20 mouse cellular contexts compared by ENCODE assay signal in genomic region chr13:56329769-56330168, GRCm38 (mm10). TPM values are rescaled to one million over a fixed set of nuclear protein-coding genes. Genes with fewer than 3 reads are reported as not detected.
DNase-seq lines count a peak whose midpoint lies in the region; ATAC-seq lines count a peak whose summit lies in the region.
"Had no signal": no experiment of that assay in that cellular context is flagged by ENCODE, and none has a peak within 500 bp of the region (broad histone marks: within the 10 kb centered on the region; RNA-seq: fewer than 3 reads in every experiment).

No protein-coding gene starts in this region.

- H3K4me2 ChIP-seq in embryonic facial prominence, embryonic 13.5 days = no peak overlapping the region
- H3K4me2 ChIP-seq in midbrain, embryonic 15.5 days = no peak overlapping the region
- H3K4me2 ChIP-seq: heart, embryonic 13.5 days; liver, embryonic 13.5 days had no signal

- no peak overlapping the region for H3K9ac ChIP-seq in embryonic facial prominence, embryonic 13.5 days
- no peak overlapping the region for H3K9ac ChIP-seq in midbrain, embryonic 15.5 days
- H3K9ac ChIP-seq: heart, embryonic 13.5 days; liver, embryonic 13.5 days had no signal

- H3K36me3 ChIP-seq in embryonic facial prominence, embryonic 13.5 days = no peaks in the 10 kb centered on the region
- no peaks in the 10 kb centered on the region for H3K36me3 ChIP-seq in midbrain, embryonic 15.5 days (replicated peaks)
- H3K36me3 ChIP-seq: heart, embryonic 13.5 days; liver, embryonic 13.5 days had no signal

- peak; percentile 79 to 89 for DNase-seq in cerebellum, postnatal 10 days
- no peak for DNase-seq in cerebellum, postnatal 36 days
- peak; percentile 24 to 30 for DNase-seq in layer of hippocampus, postnatal 10 days (ENCODE audit: low spot score in 2 of 2)
- no peak for DNase-seq in layer of hippocampus, postnatal 36 days
- DNase-seq in gastrocnemius, adult 8-10 months (ENCODE audit: low spot score in 2 of 2) = no peak
- DNase-seq in spleen, postnatal 36 days (ENCODE audit: low spot score in 2 of 2) = no peak
- DNase-seq: adrenal gland, postnatal 10 days; cerebellum, adult 8-10 months; heart, postnatal 4 days; kidney, adult 18-20 months; kidney, postnatal 25 days; layer of hippocampus, adult 9-11 months; liver, embryonic 13.5 days; right cerebral cortex, postnatal 4 days; thymus, adult 18-20 months had no signal

- ATAC-seq in embryonic facial prominence, embryonic 13.5 days (ENCODE audit: insufficient number of reproducible peaks, insufficient read depth, low FRiP score, low TSS enrichment, low read depth) = no peak
- 0 out of 2 replicates have a peak, but pooled peaks have one; percentile 50 for ATAC-seq in midbrain, embryonic 15.5 days (replicated peaks)

- WGBS in embryonic facial prominence, embryonic 13.5 days = 53% methylated on average over 6 of the region's 6 CpGs
- WGBS in midbrain, embryonic 15.5 days = 36% methylated on average over 6 of the region's 6 CpGs

- H3K27ac ChIP-seq in embryonic facial prominence, embryonic 13.5 days = peak overlapping the region; percentile 23
- no peak overlapping the region; the same call in 1 of the 2 replicates for H3K27ac ChIP-seq in midbrain, embryonic 15.5 days
- H3K27ac ChIP-seq: heart, embryonic 13.5 days; liver, embryonic 13.5 days had no signal

- peaks cover 67% of the 10 kb centered on the region for H3K4me1 ChIP-seq in embryonic facial prominence, embryonic 13.5 days
- peaks cover 18% of the 10 kb centered on the region; the same call in 1 of the 2 replicates for H3K4me1 ChIP-seq in midbrain, embryonic 15.5 days
- H3K4me1 ChIP-seq: liver, embryonic 13.5 days had no signal

- no peaks in the 10 kb centered on the region for H3K9me3 ChIP-seq in embryonic facial prominence, embryonic 13.5 days
- no peaks in the 10 kb centered on the region for H3K9me3 ChIP-seq in midbrain, embryonic 15.5 days
- H3K9me3 ChIP-seq: heart, embryonic 13.5 days; liver, embryonic 13.5 days had no signal

- no peak overlapping the region for H3K4me3 ChIP-seq in embryonic facial prominence, embryonic 13.5 days
- no peak overlapping the region for H3K4me3 ChIP-seq in midbrain, embryonic 15.5 days
- H3K4me3 ChIP-seq: heart, embryonic 13.5 days; liver, embryonic 13.5 days; megakaryocyte, embryonic 14.5 days had no signal

- H3K27me3 ChIP-seq in embryonic facial prominence, embryonic 13.5 days = no peaks in the 10 kb centered on the region
- no peaks in the 10 kb centered on the region; the same call in none of the 2 replicates for H3K27me3 ChIP-seq in midbrain, embryonic 15.5 days (replicated peaks)

RNA-seq across cellular contexts. Expression of gene Cxcl14, which starts 33.4 kb away (rescaled TPM):
- total RNA-seq in layer of hippocampus, postnatal 10 days (2021) = 10 to 100 TPM; 81.4 to 86.1 TPM
- total RNA-seq in layer of hippocampus, postnatal 36 days (2021) = 100 to 1,000 TPM; 121 to 127 TPM
- polyA plus RNA-seq in embryonic facial prominence, embryonic 13.5 days (2015; fragmentation: Nextera tagmentation; extraction: Ambion mirVana) = 589 and 679 TPM in 2 replicates
- polyA plus RNA-seq in midbrain, embryonic 15.5 days (2015; fragmentation: Nextera tagmentation; extraction: Ambion mirVana) = 16.4 and 22.7 TPM in 2 replicates
- 10 to 100 TPM; 21.4 to 40.0 (median 28.6) TPM for total RNA-seq in gastrocnemius, adult 8-10 months (2022)
- total RNA-seq: granulocyte monocyte progenitor cell, adult 5-6 weeks had no signal

Comparison
In these comparisons a context has a peak if more than half of its experiments do, and no peak if none do; other contexts are left out.
1. DNase-seq: peak in cerebellum, postnatal 10 days (2 of 2) and layer of hippocampus, postnatal 10 days (2 of 2); none in cerebellum, postnatal 36 days (0 of 2), layer of hippocampus, postnatal 36 days (0 of 2), gastrocnemius, adult 8-10 months (0 of 2) and spleen, postnatal 36 days (0 of 2).